Mouse (Mus musculus) 3T3-L1 (cell line): ENCODE data around the gene Exoc3l4.

Experiments
- DNase-seq: peaks from one replicate; pipeline ENCODE4 v3.0.0-alpha.2; 2015; ENCODE audit warnings: low read depth, low spot score

The Exoc3l4 gene

DNA sequence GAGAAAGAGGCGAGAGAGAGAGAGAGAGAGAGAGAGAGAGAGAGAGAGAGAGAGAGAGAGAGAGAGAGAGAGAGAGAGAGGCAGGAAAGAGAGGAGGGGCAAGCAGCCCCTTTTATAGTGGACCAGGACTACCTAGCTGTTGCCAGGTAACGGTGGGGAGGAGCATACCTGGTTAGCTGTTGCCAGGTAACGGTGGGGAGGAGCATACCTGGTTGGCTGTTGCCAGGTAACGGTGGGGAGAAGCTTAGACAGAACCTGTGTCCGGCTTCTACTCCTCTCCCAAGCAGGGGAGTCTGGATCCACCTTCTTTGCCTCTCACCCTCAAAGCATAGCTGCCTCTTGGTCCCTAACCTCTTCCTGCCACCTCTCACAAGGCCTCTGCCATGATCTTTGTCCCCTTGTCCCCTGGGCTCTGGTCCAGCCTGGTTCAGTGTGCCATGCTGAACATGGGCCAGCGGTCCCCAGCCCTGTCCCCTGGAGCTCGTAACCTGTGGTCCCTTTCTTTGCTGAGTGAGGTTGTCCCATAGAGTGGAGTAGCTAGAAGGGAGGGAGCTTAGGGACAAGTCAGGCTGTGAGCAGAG, 17.4 kb downstream of the Exoc3l4 start:
- no peak for DNase-seq

GRCm38 (mm10) chr12:111434745-111435327, 18.0 kb downstream of the Exoc3l4 start:
- DNase-seq = peak; percentile 94

DNA sequence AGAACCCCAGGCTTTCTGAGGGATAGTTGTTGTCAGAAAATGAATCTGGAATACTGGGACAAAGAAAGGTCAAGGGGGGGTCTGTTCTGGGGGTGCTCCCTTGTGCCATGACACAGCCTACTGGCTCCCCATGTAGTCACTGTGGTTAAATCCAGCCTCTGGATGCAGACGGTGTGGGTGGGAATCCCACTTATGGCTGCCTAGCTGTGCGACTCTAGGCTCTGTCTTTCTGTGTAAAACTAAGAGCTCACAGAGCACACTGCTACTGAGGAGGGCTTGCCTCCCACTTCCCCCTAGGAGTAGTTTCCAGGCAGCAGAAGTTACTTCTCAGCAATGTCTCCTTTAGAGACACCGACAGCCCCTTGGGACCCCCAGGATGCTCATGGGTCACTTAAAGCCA, 19.4 kb downstream of the Exoc3l4 start:
- no peak for DNase-seq

- no peak for DNase-seq
Measured at GRCm38 (mm10) chr12:111436640-111437039, 19.8 kb downstream of the Exoc3l4 start.

DNA sequence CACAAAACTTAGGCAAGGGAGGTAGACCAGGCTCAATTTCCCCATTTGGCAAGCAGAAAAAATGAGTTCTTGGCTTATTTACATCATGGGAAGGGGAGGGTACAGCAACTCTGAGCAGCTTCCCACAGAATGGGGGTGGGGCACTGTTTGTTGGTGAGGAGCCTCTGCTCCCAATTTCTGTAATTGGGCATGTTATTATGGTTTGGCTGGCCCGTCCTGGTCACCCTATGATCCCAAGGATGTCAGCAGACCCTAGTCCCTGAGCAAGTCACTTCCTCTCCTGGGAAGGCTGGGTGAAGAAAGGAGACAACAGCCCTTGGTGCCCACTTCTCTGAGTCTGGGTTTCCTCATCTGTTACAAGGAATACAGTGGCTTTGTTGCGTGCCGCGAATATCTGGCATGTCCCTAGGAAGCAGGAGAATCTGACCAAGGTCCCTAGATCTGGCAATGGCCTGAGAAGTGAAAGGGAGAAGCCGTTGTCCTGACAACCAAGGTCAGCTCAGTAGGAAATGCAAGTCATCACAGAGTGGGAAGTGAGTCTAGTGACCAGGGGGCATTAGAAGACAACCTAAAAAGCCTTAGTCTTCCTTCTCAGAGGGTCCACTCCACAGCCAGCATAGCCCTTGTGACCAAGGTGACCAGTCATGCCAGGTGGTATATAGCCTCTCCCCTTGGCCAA, 20.5 kb downstream of the Exoc3l4 start:
- DNase-seq = no peak

DNA sequence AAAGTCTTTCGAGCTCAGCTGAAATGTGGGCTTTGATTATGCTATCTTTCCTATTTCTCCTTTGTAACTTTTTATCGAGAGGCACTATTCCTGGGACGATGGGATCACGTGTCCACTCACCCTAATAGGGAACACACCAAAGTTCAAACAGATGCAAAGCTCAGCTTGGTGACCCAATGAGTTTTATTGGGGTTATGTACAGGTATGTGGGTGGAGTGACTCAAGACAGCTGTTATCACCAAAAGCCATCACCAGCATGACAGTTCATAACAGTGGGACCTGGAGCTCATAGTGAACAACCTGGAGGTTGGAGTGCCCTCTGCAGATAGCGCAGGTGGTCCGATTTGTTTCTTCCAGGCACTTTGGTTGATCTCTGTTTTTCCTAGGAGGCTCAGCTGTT, 22.0 kb downstream of the Exoc3l4 start:
- DNase-seq = no peak

- DNase-seq = no peak
Measured at GRCm38 (mm10) chr12:111440701-111441373, 24.0 kb downstream of the Exoc3l4 start.

GRCm38 (mm10) chr12:111441523-111441922, 24.7 kb downstream of the Exoc3l4 start:
- no peak for DNase-seq

GRCm38 (mm10) chr12:111442309-111443010, 25.6 kb downstream of the Exoc3l4 start, which contains the start of gene Tnfaip2:
Gene Tnfaip2 (plus strand): TSS chr12:111442469.
- DNase-seq = peak; percentile 71

DNA sequence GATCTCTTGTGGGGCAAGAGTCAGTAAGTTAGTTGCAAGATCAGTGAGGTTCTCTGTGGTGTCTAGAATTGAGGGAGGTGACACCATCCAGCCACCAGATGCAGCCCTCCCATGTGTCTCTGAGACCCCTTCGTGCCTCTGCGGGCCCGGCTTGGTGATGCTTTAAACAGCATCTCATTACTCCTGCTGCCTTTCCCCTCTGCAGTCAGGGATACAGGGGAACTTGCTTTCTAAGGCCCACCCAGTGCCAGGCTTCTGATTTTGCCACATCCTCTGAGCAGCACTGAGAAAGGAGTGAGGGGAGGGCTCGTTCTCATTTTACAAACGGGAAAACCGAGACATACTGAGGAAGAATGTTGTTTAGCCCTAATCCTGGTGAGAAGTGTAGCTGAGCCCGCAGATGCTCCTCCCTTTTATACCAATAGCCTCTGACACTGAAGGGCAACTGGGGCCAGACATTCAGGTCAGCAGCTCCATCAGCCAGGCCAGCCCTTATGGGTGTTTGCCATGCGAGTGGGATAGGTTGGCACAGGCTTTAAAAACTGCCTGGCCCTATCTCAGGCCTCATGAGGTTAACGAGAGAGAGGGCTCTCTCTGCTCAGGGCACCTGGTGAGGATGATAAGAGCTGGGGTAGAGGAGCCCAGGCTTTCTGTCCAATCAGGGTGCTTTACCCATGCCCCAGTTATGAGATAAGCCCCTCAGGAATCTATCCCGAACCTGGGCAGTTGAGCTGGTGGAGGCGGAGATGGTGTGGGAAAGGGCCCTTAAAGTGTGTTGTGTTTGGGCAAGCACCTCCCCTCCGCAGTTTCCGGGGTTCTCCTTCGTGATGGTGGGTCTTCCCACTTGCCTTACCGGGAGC, 26.4 kb downstream of the Exoc3l4 start:
- DNase-seq = peak; percentile 67

DNA sequence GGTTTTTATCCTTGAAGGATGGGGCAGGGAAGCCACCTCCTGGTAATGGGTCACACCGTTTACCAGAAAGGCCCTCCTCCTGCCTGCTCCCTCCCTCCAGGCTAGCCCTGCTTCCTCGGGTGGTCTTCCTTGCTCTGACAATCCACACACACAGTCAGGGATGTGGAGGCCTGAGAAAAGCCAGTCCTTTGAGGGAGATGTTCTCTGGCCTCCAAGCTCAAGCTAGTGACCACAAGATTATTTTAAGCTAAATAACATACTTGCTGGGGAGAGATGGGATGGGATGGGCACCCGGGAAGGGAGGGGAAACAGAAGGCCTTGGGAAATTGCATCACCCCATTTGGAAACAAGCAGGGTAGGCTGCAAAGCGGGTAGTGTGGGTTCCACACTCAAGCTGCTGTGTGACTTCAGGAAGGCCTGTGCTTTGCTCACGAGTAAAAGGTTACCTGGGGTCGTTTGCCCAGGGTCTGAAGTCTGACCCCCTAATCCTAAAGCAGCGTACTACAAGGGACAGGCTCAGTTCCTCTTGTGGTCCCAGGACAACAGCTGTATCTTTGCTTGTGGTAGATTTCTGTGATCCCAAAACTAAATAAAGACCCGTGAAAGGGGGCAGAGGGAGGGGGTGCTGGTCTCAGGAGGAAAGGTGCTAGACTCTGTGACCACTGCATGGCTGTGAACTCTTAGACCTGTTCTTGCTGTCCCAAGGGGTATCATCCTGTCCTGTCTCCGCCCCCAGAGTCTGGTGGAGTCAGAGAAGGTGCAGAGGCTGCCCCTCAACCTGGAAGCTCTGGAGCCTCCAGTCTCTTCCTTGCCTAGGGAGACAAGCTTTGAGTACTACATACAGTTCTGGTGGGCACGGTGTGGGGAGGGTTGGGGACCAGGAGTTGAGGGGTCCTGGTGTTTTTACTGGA, 27.4 kb downstream of the Exoc3l4 start:
- peak; percentile 82 for DNase-seq

DNA sequence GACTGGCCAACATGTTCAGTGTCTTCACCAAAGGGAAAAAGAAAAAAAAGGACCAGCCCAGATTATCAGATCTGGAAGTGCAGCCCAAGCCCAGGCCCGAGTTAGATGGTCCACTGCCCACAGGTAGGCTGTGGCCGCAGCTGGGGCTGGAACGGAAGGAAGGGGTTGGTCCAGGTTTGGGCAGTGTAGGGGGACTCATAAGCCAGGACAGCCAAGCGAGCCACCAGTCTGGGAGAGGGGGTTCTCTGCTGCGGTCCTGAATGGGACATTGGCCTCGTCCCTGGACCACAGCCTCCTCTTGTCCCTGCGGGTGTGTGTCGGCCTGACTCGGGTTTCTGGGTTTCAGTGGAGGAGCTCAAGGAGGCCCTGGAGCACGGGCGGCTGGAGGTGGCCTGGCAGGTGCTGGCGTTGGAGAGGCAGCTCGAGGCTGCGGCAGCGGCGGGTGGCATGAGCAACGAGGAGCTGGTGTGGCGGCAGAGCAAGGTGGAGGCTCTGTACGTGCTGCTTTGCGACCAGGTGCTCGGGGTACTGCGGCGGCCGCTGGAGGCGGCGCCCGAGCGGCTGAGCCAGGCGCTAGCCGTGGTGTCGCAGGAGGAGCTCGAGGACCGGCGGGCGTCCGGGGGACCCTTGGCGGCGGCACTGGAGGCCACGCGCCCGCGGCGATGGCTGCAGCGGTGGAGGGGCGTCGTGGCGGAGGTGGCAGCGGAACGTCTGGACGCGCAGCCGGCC, 28.5 kb downstream of the Exoc3l4 start:
- no peak for DNase-seq

DNA sequence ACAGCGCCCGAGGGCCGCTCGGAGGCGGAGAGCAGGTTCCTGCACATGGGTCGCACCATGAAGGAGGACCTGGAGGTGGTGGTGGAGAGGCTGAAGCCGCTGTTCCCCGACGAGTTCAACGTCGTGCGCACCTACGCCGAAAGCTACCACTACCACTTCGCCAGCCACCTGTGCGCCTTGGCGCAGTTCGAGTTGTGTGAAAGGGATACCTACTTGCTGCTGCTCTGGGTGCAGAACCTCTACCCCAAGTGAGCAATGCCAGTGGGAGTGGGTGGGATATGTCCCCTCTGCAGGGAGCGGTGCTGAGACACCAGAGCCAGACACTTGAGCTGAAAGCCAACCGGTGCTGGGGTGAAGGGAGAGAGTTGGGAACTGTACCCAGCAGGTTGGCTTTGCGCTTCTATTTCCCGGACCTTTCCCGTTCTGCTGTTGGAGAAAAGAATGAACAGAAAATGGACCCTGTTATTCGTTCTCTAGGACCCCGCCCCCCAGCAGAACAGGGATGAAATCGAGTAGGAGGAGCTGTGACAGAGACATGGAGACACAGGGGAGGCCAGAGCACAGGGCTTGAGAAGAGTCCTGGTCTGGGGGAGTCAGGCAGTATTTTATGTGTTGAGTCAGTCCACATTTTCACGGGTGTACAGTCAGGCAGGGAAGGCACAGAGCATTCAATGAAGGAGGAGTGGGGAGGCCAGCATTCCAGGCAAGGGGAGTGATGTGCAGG, 29.2 kb downstream of the Exoc3l4 start:
- no peak for DNase-seq

DNA sequence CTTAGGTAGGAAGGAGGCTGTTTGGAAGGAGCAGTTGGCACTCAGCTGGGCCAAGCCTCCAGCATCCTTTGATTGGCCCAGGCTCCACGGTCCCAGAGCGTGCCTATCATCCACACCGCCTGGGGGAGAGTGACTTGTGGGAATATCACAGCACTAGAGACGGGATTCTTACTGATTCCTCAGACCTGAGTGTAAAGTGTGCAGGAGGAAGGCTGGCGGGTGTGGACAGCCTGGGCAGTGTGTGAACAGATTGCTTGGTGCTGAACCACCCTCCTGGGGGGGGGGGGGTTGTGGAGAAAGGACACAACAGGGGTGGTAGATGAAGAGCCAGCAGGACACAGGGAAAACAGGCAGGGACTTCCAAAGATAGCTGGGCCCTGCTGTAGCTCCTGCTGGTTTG, 29.9 kb downstream of the Exoc3l4 start:
- no peak for DNase-seq

DNA sequence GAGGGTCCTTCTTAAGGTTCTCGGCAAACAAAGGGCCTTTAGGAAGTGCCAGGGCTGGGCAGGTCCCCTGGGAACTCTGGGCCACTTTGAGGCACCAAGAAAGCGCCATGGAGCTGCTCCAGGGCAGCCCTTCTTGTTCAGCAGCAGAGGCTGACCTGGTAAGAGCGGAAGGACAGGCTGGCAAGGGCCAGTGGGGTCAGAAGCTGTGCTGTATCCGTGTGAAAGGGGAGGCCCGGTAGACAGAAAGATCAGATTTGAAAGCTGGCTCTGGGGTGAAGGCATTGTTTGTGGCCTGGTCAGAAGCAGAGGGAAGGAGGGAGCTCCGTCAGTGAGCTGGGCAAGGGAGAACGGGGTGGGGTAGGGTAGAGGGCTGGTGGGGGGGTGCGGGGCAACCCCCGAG, 30.5 kb downstream of the Exoc3l4 start:
- DNase-seq = no peak

DNA sequence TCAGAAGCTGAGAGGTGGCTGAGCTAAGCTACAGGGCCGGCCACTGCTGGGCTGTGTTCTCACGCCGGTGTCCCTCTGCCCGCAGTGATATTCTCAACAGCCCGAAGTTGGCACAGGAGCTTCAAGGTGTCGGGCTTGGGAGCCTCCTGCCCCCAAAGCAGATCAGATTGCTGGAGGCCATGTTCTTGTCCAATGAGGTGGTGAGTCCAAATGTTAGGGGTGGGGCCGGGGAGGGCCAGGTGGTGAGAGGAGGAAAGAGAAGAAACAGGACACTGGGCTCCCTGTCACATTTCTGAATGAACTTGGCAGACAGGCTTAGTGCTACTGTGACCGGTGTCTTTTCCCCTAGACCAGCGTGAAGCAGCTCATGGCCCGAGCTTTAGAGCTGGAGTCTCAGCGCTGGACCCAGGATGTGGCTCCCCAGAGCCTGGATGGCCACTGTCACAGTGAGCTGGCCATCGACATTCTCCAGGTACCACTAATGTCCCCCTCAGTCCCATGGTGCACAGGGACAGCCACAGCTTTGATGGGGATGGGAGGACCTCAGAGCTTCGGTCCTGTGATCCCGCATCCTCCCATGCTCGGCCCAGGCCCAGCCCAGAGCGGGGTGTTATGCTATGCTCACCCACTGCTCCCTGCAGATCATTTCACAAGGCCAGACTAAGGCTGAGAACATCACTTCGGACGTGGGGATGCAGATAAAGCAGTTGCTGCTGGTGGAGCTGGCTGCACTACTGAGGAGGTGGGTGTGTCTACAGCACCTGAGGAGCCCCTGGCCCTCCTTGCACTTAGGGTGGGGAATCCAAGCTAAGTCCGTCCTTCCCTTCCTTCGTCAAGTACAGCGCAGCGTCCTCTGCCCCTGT, 31.3 kb downstream of the Exoc3l4 start:
- no peak for DNase-seq

GRCm38 (mm10) chr12:111448931-111449705, 32.3 kb downstream of the Exoc3l4 start:
- peak; percentile 72 for DNase-seq
